Mouse (Mus musculus): ENCODE measurements at regions not wholly inside any gene's neighbourhood (a gene's known extent, or its start where the extent isn't known, plus 50 kb on each side); places are given as distances from the start of the nearest gene placed in this dataset.

- Histone ChIP-seq H3K4me2 (ENCODE audit: low read length) (no peak overlapping the region), H3K9ac (ENCODE audit: low read depth, low read length) (no peak overlapping the region), H3K27ac (no peak overlapping the region), H3K27me3 (ENCODE audit: insufficient read depth, low read length) (no peaks in the 10 kb centered on the region), H3K9me3 (replicated peaks; ENCODE audit: low read length) (no peaks in the 10 kb centered on the region), H3K36me3 (ENCODE audit: insufficient read depth, low read length) (no peaks in the 10 kb centered on the region), H3K4me3 (replicated peaks; ENCODE audit: low read depth, low read length) (no peak overlapping the region), H3K4me1 (replicated peaks; ENCODE audit: insufficient read depth, low read length) (no peaks in the 10 kb centered on the region)
- DNase-seq (ENCODE audit: low spot score) (no peak), ATAC-seq (replicated peaks; ENCODE audit: low FRiP score, low read depth) (no peak)
- TF ChIP-seq CTCF (IDR thresholded peaks at IDR 0.05; ENCODE audit: low read depth) = no peak
Measured at GRCm38 (mm10) chr3:115655020-115655419, 59.9 kb downstream of the S1pr1 start.

GRCm38 (mm10) chr3:115652236-115652635 lies 62.6 kb downstream of the S1pr1 start:
- H3K36me3 ChIP-seq (ENCODE audit: insufficient read depth, low read length) = no peaks in the 10 kb centered on the region
- 74% methylated on average over 5 of the region's 5 CpGs for WGBS
- H3K4me1 ChIP-seq (replicated peaks; ENCODE audit: insufficient read depth, low read length) = no peaks in the 10 kb centered on the region
- no peak overlapping the region for H3K4me2 ChIP-seq (ENCODE audit: low read length)
- TF ChIP-seq CTCF (IDR thresholded peaks at IDR 0.05; ENCODE audit: low read depth) = no peak
- ATAC-seq (replicated peaks; ENCODE audit: low FRiP score, low read depth) (no peak), DNase-seq (ENCODE audit: low spot score) (no peak)
- H3K9me3 ChIP-seq (replicated peaks; ENCODE audit: low read length) = no peaks in the 10 kb centered on the region
- H3K9ac ChIP-seq (ENCODE audit: low read depth, low read length) = no peak overlapping the region
- no peaks in the 10 kb centered on the region for H3K27me3 ChIP-seq (ENCODE audit: insufficient read depth, low read length)
- no peak overlapping the region for H3K4me3 ChIP-seq (replicated peaks; ENCODE audit: low read depth, low read length)
- H3K27ac ChIP-seq = no peak overlapping the region

- Histone ChIP-seq H3K4me1 (replicated peaks; ENCODE audit: insufficient read depth, low read length) (no peaks in the 10 kb centered on the region), H3K27ac (no peak overlapping the region), H3K4me2 (ENCODE audit: low read length) (no peak overlapping the region), H3K9me3 (replicated peaks; ENCODE audit: low read length) (no peaks in the 10 kb centered on the region), H3K27me3 (ENCODE audit: insufficient read depth, low read length) (no peaks in the 10 kb centered on the region), H3K36me3 (ENCODE audit: insufficient read depth, low read length) (no peaks in the 10 kb centered on the region), H3K9ac (ENCODE audit: low read depth, low read length) (no peak overlapping the region), H3K4me3 (replicated peaks; ENCODE audit: low read depth, low read length) (no peak overlapping the region)
- DNase-seq (ENCODE audit: low spot score) (peak; percentile 24), ATAC-seq (replicated peaks; ENCODE audit: low FRiP score, low read depth) (no peak)
- no peak for TF ChIP-seq CTCF (IDR thresholded peaks at IDR 0.05; ENCODE audit: low read depth)
- 47% methylated on average over 3 of the region's 3 CpGs for WGBS
Measured at GRCm38 (mm10) chr3:115649338-115650117, 65.3 kb downstream of the S1pr1 start.

- no peak for ATAC-seq (replicated peaks; ENCODE audit: low FRiP score, low read depth)
- DNase-seq (ENCODE audit: low spot score) = peak; percentile 64
- Histone ChIP-seq H3K4me1 (replicated peaks; ENCODE audit: insufficient read depth, low read length) (no peaks in the 10 kb centered on the region), H3K27ac (no peak overlapping the region), H3K4me2 (ENCODE audit: low read length) (no peak overlapping the region), H3K4me3 (replicated peaks; ENCODE audit: low read depth, low read length) (no peak overlapping the region), H3K9ac (ENCODE audit: low read depth, low read length) (no peak overlapping the region), H3K9me3 (replicated peaks; ENCODE audit: low read length) (no peaks in the 10 kb centered on the region), H3K36me3 (ENCODE audit: insufficient read depth, low read length) (no peaks in the 10 kb centered on the region), H3K27me3 (ENCODE audit: insufficient read depth, low read length) (no peaks in the 10 kb centered on the region)
- TF ChIP-seq CTCF (IDR thresholded peaks at IDR 0.05; ENCODE audit: low read depth) = no peak
- WGBS = 15% methylated on average over 7 of the region's 7 CpGs
Measured at GRCm38 (mm10) chr3:115646993-115647392, 67.9 kb downstream of the S1pr1 start.

GRCm38 (mm10) chr3:115644307-115644706 lies 70.6 kb downstream of the S1pr1 start:
- 75% methylated on average over 5 of the region's 5 CpGs for WGBS
- Histone ChIP-seq H3K36me3 (ENCODE audit: insufficient read depth, low read length) (no peaks in the 10 kb centered on the region), H3K27me3 (ENCODE audit: insufficient read depth, low read length) (no peaks in the 10 kb centered on the region), H3K4me2 (ENCODE audit: low read length) (no peak overlapping the region), H3K27ac (no peak overlapping the region), H3K9ac (ENCODE audit: low read depth, low read length) (no peak overlapping the region), H3K4me3 (replicated peaks; ENCODE audit: low read depth, low read length) (no peak overlapping the region), H3K9me3 (replicated peaks; ENCODE audit: low read length) (no peaks in the 10 kb centered on the region), H3K4me1 (replicated peaks; ENCODE audit: insufficient read depth, low read length) (no peaks in the 10 kb centered on the region)
- no peak for DNase-seq (ENCODE audit: low spot score)
- no peak for TF ChIP-seq CTCF (IDR thresholded peaks at IDR 0.05; ENCODE audit: low read depth)
- ATAC-seq (replicated peaks; ENCODE audit: low FRiP score, low read depth) = no peak

GRCm38 (mm10) chr3:115642846-115643260 lies 72.0 kb downstream of the S1pr1 start:
- H3K36me3 ChIP-seq (ENCODE audit: insufficient read depth, low read length) = no peaks in the 10 kb centered on the region
- DNase-seq (ENCODE audit: low spot score) = no peak
- H3K27ac ChIP-seq = peak overlapping the region; percentile 80; the same call in 1 of the 2 replicates
- 4% methylated on average over 11 of the region's 11 CpGs for WGBS
- peak overlapping the region; percentile 35 for H3K4me3 ChIP-seq (replicated peaks; ENCODE audit: low read depth, low read length)
- H3K4me1 ChIP-seq (replicated peaks; ENCODE audit: insufficient read depth, low read length) = no peaks in the 10 kb centered on the region
- TF ChIP-seq CTCF (IDR thresholded peaks at IDR 0.05; ENCODE audit: low read depth) = peak; percentile 93
- peak overlapping the region; percentile 65 for H3K4me2 ChIP-seq (ENCODE audit: low read length)
- H3K9me3 ChIP-seq (replicated peaks; ENCODE audit: low read length) = no peaks in the 10 kb centered on the region
- no peaks in the 10 kb centered on the region for H3K27me3 ChIP-seq (ENCODE audit: insufficient read depth, low read length)
- peak; percentile 27; the same call in 1 of the 2 replicates for ATAC-seq (replicated peaks; ENCODE audit: low FRiP score, low read depth)
- no peak overlapping the region for H3K9ac ChIP-seq (ENCODE audit: low read depth, low read length)
